Mouse (Mus musculus) heart, postnatal 25 days (tissue): ENCODE results near the gene Fuca2. TPM values are rescaled to one million over a fixed set of nuclear protein-coding genes. Genes with fewer than 3 reads are reported as not detected.

ENCODE experiments used
- DNase-seq: peaks from one replicate; pipeline ENCODE4 v3.0.0; 2022; ENCODE audit warnings: low spot score
- intact Hi-C: fragments of 180-260 bp; cut with DNase I; formaldehyde crosslinking; loops from one replicate; pipeline ENCODE4 v1.15.1; 2025
- total RNA-seq, 2 experiments: library from RNA; stranded (reverse); gene quantifications; 2 replicates each; pipeline ENCODE4 v1.2.3; 2021

The Fuca2 gene
- total RNA-seq, 2 experiments from 2014 or later, result 296 to 317 TPM

DNA sequence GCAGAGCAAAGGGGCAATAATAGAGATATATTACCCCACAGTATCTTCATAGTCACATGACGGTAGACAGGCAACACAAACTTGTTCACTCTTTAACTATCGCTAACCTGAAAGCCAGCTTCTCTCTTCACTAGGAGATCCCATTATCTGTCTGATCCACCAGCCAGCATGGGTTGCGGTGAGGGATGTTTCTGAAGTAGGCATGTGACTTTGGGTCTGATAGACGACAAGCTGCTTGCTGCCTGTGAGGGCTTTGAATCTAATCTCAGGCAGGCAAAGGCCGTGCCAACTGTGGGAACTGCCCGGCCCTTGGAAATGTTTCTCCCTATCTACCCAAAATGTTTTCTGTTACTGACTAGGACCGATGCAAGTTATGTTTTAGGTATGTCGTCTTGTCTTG is 3.0 kb downstream of the Fuca2 start:
- no peak for DNase-seq
- intact Hi-C loops, result loop anchor here (5.0 kb wide), 1 partner anchor 65 kb away; no protein-coding TSS in a partner anchor

DNA sequence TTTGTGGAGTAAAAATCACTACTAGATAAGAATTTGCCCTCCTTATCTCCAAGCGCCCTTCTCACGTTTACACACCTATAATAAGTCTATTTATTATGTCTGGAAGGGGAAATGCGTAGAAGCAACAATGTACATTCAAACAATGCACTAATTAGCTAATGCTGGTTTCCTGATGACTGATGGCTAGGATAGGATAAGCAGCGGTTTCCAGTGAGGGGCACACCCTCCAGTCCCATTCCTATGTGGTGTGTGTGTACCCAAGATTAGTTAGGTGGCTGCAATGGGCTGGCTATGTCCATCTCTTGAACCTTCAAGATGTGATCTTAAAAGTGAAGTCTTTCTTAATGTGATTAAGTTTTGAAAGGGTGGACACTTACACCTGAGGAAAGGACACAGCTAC is 22.5 kb downstream of the Fuca2 start:
- intact Hi-C loops, result no loop called here
- no peak for DNase-seq

DNA sequence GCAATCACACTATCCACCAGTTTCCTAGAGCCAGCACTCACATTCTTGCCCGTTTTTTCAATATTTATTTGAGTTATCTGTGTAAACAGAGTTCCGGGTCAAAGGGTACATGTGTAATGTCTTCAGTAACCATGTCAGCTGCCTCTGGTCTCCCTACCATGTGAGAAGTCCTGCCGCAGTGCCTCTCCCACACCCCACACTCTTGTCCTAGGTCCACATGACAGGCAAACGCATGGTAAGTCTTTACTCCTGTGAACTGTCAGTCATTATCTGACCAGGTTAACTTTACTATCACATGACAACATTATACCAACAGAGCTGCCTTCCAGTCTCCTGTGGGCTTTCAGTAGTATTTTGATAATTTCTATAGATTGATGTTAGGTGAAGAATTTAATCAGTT is 28.8 kb downstream of the Fuca2 start:
- intact Hi-C loops, result no loop called here
- DNase-seq, result no peak

DNA sequence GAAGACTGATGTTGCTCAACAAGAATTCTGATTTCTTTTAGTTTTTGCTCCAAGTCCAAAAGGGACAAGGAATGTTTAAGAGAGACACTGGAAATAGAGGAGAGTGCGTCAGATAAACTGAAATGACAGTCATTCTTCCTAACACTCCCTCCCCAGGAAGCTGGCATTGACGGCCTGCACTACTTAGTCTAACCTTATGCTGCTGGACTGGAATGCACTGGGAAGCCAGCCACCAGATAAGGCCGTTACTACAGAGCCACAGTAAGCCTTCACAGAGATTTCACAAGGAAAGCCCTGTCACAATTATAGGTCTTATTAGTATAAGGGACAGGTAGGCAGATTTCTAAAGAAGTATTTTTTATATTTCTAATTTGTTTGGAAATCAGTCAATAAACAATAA is 35.4 kb downstream of the Fuca2 start:
- DNase-seq, result no peak
- intact Hi-C loops, result loop anchor here (10.0 kb wide), 2 partner anchors 450 to 520 kb away; no protein-coding TSS in a partner anchor

DNA sequence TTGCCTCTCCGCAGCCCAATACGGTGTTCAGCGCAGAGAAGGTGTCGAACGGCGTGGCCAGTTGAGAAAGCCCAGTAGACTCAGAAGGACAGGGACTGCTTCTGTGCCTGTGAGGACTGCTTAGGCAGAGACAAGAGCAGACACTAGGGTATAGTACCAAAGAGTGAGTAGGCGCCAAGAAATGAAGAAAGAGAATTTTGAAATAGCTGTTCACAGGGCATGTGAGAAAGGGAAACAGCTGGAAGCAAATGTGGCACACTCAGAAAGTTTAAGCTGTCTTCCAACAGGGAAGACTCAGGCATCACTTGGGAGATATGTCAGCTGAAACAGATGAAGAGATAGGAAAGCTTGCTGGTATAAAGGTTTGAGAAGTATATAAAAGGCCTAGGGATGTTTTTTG is 37.4 kb downstream of the Fuca2 start:
- intact Hi-C loops, result loop anchor here (10.0 kb wide), 2 partner anchors 452 to 522 kb away; no protein-coding TSS in a partner anchor
- no peak for DNase-seq

DNA sequence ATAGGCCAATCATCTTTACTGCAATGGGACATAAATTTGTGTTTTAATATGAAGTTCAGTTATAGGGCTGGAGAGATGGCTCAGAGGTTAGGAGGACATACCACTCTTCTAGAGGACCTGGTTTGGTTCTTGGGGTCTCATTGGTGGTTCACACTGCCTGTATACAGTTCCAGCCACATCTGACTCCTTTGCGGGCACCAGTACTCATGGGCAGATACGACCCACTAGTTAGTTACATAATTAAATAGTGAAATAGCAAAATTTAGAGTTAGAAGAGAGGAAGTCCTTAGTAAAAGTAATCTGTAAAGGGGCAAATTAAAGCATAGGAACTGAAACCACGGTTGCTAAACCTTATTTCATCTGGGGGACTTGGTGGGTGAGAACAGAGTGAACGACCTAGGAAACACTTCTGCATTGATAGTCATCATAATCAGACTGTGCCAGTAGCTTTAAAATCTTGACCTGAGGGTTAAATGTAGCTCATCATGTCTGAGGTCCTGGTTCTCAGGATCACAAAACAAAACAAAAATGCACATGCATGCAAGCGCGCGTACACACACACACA is 40.5 kb downstream of the Fuca2 start:
- intact Hi-C loops, result loop anchor here (10.0 kb wide), 2 partner anchors 455 to 525 kb away; no protein-coding TSS in a partner anchor
- DNase-seq, result no peak

DNA sequence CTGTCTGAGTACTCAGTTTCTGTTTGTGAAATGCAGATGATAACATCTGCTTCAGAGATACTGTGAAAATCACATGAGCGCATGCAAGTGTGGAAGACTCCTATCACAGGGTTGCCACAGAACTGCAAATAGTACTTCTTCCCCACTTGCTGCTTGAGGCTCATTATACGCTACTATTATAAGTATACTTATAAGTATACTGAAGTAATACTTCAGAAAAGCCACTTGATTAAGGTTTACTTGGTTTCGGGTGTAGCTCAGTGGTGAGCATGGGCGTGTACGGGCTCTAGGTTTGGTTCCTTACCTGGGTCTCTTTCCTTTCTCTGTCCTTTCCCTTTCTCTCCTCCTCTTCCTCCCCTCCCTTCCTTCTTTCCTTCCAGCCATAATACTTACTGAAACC is 42.4 kb downstream of the Fuca2 start:
- no peak for DNase-seq
- intact Hi-C loops, result no loop called here

DNA sequence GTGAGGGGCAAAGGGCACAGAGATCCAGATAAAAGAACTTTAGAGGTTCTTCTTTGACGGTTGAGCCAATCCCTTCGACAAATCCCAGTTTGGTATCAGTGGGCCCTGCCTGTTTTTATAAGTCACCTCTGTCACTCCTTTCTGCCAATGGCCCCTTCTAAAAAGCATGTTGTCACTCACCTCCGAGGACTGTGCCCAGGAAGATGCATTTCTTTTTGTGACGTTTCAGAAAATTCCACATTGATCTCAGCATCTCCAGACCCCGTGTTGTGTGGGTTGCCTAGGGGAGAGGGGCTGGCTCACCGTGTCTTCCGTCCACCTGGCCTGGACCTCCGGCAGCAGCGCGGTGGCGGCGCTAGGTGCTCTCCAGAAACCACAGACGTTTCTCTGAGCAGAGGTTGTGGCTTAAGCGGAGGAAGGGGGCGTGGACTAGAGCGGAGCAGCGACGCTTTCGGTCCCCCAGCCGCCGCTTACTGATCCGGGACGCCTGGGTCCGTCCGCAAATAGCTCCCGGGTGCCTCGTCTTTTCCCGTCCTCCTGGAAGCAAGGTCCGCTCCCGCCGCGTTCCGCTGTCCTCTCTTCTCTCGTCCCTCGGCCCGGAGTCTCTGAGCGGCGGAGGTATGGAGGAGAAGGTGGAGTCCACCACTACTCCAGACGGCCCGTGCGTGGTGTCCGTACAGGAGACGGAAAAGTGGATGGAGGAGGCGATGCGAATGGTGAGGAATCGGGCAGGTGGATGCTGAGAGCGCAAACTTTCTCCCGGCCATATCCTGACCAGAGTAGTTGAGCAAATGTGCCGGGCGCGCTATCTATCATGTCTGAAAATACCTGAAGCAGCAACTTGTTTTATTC is 53.5 kb downstream of the Fuca2 start, which contains the start of the genes Adat2 and Pex3:
TSS of gene Adat2 (plus strand) at position 249 of the 852 bp plus-strand sequence.
TSS of gene Pex3 (minus strand) at position 497 of the 852 bp plus-strand sequence.
- DNase-seq, result peak; percentile 74
- intact Hi-C loops, result no loop called here

DNA sequence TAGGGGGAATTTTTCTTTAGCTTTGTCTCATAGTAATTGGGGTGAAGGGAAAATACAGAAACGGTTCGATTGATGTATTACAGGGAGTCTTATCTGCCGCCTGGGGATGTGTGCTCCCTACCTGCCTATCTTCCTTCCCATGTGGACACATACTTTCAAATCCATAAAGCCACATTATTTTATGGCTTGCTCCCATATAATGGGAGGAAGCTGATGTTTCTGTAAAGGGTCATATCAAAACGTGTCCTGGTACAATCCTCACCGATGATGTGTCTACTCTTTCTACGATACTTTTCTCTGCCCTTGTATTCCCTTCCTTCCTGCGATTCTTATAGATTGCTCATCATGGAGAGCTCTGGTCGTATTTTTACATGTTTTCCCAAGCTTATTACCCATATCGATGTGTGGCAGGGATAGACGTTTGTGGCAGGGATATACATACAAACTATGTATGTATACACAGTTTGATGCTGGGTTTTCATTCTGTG is 54.2 kb downstream of the Fuca2 start:
- intact Hi-C loops, result no loop called here
- DNase-seq, result no peak

DNA sequence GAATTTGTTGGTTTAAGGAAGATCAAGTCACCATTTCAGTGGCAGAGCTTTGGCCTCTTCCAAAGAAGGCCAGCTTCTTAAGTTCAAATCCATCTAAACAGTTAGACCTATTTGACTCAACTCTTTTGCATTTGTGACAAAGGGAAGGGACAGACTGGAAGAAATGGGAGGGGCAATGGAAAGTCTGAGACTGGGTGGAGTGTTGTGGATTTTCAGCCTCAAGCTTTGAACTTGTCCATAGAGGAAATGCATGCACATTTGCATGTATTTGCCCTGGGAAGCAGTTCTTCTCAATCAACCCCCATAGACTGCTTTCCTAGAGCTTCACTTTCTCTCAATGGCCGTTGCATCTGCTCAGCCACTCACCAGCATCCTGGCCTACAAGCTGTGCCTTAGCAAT is 55.0 kb downstream of the Fuca2 start:
- no peak for DNase-seq
- intact Hi-C loops, result no loop called here

DNA sequence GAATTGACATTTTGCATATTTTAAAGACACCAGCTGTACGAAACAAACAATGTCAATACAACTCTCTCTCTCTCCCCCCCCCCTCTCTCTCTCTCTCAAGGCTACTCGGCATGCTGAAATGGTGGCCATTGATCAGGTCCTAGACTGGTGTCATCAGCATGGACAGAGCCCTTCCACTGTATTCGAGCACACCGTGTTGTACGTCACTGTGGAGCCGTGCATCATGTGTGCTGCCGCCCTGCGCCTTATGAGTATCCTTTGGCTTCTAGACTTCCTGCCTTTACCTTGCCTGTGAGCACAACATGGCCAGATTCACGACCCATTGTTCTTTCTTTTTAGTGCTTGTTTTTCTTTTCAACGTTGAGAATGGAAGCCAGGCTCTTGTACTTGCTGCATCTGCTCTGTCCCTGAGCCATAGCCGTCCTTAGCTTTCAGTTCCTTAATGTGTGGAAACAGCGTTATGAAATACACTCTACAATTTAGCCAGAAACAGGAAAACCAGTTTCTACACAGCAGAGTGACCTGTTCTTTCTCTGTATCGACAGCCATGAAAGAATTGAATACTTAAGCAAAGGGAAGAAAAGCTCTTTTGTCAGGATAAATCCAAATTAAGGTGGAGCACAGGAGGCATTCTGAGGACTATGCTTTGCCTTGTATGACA is 60.8 kb downstream of the Fuca2 start:
- intact Hi-C loops, result loop anchor here (5.0 to 10.0 kb wide), 3 partner anchors 305 to 832 kb away; partner anchors contain the start of gene Aig1
- DNase-seq, result no peak

DNA sequence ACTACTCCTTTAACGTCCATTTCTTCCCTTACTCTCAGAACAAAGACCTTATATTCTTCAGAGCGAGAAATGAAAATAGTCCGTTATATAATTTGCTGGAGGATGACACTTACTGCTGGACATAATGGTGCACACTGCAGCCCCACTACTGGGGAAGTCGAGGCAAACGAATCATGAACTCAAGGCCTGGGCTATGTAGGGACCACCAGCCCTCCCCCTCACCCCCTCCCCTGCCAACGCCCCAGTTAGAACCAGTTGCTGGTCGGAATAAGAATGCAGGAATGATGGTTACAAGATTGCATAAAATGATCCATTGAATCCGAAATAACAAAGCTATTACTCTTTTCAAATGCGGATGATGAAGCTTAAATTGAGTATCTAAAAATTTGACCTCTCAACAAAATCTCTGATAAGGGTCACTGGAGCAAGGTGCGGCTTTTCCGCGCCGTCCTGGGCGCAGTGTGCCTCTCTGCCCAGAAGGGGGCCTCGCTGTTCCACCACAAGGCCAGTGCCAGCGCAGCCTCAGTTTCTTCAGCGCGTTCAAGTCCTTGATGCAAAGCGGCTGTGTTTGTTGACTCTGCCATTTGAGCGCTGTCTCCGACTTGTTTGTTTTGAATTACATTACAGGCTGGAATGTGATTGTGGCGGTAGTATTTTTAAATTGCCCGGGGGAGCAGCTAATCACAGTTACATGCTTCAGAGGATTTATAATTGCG is 65.2 kb downstream of the Fuca2 start:
- peak; percentile 9 for DNase-seq
- intact Hi-C loops, result loop anchor here (2.0 to 10.0 kb wide), 6 partner anchors 300 to 828 kb away; partner anchors contain the start of gene Aig1

DNA sequence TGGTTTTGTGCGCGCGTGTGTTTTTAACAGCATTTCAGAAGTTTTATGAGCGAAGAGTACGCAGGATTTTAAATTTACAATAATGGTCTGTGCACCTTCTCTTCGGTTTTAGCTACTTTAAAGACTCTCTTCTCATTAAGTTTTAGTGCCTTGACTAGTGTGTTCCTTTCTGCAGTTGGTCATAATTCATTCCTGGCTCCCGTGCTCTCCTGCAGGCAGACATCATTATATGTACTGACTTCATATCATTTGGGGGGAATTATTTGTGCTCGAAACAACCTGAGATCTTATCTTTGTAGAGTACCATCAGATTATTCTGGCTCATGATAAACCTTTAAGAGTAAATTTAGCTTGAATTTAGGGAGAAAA is 65.7 kb downstream of the Fuca2 start:
- intact Hi-C loops, result loop anchor here (2.0 to 10.0 kb wide), 4 partner anchors 300 to 756 kb away; partner anchors contain the start of gene Aig1
- DNase-seq, result no peak

DNA sequence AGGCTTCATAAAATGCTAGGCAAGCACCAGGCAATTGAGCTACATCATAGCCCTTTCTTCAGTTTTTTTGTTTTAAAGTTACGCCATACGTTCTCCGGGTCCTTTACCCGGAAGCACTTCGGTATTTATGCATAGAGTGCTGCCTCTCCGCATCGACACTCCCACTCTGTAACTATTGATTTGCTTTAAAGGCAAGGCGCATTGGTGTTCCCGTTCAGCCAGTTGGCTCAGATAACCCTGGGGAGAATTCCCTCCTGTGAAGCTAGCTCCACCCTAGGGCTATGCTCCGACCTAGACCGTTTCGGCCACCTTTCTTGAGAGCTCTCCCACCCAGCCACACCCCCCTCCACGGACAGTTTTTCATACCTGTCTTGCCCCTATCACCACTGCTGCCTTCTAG is 67.1 kb downstream of the Fuca2 start:
- intact Hi-C loops, result loop anchor here (10.0 kb wide), 1 partner anchor 298 kb away; the partner anchor contains the start of gene Aig1
- DNase-seq, result no peak

Other genes starting within 250 kb of the Fuca2 start
- 10 to 100 TPM; 45.0 to 51.5 TPM for gene Phactr2, start 25.1 kb upstream of the Fuca2 start, total RNA-seq
- gene Adat2, start 53.4 kb downstream of the Fuca2 start, total RNA-seq, result 1 to 10 TPM; 2.8 to 2.9 TPM
- 10 to 100 TPM; 15.5 to 16.9 TPM for gene Pex3, start 53.6 kb downstream of the Fuca2 start, total RNA-seq